Mouse (Mus musculus): ENCODE measurements around the gene Errfi1. TPM values are rescaled to one million over a fixed set of nuclear protein-coding genes. Genes with fewer than 3 reads are reported as not detected.
"Not testable (repeated sequence)": the region's sequence is repeated elsewhere in the genome, so short reads cannot be mapped to it uniquely, and the experiment has no call there.

Gene Errfi1
- polyA plus RNA-seq, 1 experiment from 2014 or later = 32.1 TPM

DNA sequence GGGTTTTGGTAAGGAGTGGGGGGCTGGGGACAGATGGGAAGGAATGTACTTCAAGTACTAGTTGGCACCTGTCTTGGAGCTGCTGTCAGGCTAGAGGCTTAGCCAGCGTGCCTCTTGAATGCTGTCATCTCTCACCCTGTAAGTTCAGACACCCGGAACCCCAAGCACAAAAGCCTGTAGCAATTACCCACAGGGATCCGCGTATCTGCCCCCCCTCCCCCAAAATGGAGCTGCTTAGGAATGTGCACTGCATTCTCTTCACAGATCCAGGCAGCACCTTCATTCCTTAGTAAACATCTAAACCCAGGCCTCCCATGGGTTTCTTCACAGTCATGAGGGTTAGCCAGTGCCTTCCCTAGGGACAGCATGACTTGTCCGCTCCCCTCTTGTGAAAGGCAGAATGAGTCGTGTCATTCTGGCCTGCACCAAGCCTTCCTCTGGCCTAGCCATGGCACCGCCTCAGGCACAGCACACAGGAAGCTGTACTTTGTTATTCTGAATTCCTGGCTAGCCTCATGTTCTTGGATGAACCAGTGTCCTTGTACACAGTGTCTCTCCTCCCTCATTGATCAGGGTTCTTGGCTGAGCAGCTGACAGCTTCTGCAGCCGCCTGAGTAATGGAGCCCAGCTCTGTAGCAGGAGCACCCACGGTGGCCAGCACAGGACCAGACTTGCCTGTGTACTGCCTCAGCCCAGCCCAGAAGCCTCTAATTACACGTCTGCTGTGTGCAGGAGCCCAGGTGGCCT lies 17.8 kb downstream of the Errfi1 start:
- Histone ChIP-seq H3K4me1 (replicated peaks) (peaks cover 40% of the 10 kb centered on the region), H3K4me3 (no peak overlapping the region), H3K27ac (peak overlapping the region; percentile 69), H3K9me3 (no peaks in the 10 kb centered on the region), H3K27me3 (ENCODE audit: insufficient read depth, poor library complexity, severe bottlenecking) (no peaks in the 10 kb centered on the region), H3K36me3 (peaks cover 34% of the 10 kb centered on the region)
- no peak for DNase-seq (ENCODE audit: low spot score)
- 39% methylated on average over 10 of the region's 10 CpGs for WGBS

DNA sequence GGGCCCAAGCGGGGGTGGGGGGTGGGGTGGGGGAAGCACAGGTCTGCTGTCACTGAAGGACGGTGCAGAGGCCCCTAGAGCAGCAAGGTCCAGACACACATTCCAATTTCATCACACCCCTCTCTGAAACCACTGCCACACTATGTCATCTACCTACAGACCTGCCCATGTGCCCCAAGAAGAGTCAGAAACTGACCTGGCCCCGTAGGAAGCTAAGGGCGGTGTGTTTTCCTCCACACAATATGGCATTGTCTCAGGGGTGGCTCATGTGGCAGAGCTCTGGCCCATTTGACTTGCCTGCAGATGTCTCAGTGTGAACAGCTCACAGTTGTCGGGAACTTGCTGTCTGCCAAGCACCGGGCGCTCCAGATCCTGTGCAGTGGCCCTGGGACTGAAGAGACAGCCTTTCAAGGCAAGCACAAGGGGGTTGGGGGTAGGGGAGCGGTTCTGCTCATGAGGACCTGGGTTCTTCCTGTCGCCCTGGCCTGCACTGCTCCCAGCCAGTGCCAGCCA lies 18.5 kb downstream of the Errfi1 start:
- WGBS = 41% methylated on average over 9 of the region's 9 CpGs
- H3K4me3 ChIP-seq = no peak overlapping the region
- H3K4me1 ChIP-seq (replicated peaks) = peaks cover 40% of the 10 kb centered on the region
- H3K36me3 ChIP-seq = peaks cover 27% of the 10 kb centered on the region
- peak overlapping the region; percentile 69 for H3K27ac ChIP-seq
- DNase-seq (ENCODE audit: low spot score) = peak; percentile 24
- H3K27me3 ChIP-seq (ENCODE audit: insufficient read depth, poor library complexity, severe bottlenecking) = no peaks in the 10 kb centered on the region
- no peaks in the 10 kb centered on the region for H3K9me3 ChIP-seq

DNA sequence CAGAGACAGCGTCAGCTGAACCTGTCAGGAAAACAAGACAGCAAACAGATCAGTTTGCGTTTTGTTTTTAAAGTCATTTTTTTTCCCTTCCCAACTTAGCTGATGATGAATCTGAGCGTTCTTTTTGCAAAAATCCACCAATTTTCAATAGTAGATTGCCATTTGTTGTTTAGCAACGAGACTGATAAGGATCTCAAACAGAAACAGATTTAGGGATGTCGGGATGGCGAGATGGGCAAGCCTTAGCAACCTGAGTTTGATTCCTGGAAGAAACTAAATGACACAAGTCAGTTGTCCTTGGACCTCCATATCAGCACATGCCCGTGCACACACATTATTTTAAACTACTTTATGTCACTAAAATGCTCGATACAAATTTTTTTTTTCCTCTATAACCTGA lies 19.0 kb downstream of the Errfi1 start:
- H3K36me3 ChIP-seq = peaks cover 22% of the 10 kb centered on the region
- WGBS = 84% methylated on average over 8 of the region's 8 CpGs
- peaks cover 40% of the 10 kb centered on the region for H3K4me1 ChIP-seq (replicated peaks)
- DNase-seq (ENCODE audit: low spot score) = no peak
- peak overlapping the region; percentile 69; the same call in 1 of the 2 replicates for H3K27ac ChIP-seq
- no peak overlapping the region for H3K4me3 ChIP-seq
- H3K9me3 ChIP-seq = no peaks in the 10 kb centered on the region
- H3K27me3 ChIP-seq (ENCODE audit: insufficient read depth, poor library complexity, severe bottlenecking) = no peaks in the 10 kb centered on the region

DNA sequence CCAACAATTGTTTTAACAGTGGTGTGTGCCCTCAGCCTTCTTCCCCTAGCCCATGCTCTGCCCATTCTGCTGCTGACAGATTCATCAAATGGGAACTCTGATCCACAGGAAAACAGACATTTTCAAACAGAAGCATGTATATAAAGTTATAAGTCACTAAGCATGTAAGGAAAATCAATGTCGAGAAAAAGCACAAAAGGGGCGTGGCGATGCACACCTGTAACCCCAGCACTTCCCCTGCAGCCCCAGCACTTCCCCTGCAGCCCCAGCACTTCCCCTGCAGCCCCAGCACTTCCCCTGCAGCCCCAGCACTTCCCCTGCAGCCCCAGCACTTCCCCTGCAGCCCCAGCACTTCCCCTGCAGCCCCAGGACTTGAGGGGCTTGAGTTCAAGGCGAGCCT lies 20.7 kb downstream of the Errfi1 start:
- Histone ChIP-seq H3K9me3 (peaks cover 14% of the 10 kb centered on the region), H3K4me1 (replicated peaks) (peaks cover 38% of the 10 kb centered on the region), H3K36me3 (peaks cover 13% of the 10 kb centered on the region; the same call in 1 of the 2 replicates)
- DNase-seq (ENCODE audit: low spot score); H3K4me3 ChIP-seq; H3K27me3 ChIP-seq (ENCODE audit: insufficient read depth, poor library complexity, severe bottlenecking); H3K27ac ChIP-seq: not testable (repeated sequence)
- WGBS = 84% methylated on average over 4 of the region's 4 CpGs

DNA sequence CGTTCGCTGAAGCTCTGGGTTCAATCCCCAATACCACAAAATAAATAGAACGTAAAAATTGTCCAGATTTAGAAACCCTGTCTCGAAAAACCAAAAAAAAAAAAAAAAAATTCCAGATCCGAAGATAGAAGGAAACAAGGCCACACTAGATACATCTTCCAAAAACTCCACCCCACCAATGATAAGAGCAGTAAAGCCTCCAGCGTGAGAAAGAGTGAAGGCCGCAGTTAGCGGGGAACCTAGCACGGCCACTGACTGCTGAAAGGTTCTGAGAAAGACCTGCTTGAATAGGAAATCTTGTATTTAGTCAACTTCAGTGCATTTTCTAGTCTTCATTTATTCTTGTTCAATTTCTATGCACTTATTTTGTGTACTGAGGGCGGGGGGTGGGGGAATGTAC lies 21.7 kb downstream of the Errfi1 start:
- H3K4me3 ChIP-seq = no peak overlapping the region
- H3K4me1 ChIP-seq (replicated peaks) = peaks cover 28% of the 10 kb centered on the region
- no peak overlapping the region for H3K27ac ChIP-seq
- H3K36me3 ChIP-seq = peaks cover 9% of the 10 kb centered on the region; the same call in 1 of the 2 replicates
- peaks cover 24% of the 10 kb centered on the region for H3K9me3 ChIP-seq
- H3K27me3 ChIP-seq (ENCODE audit: insufficient read depth, poor library complexity, severe bottlenecking) = no peaks in the 10 kb centered on the region
- DNase-seq (ENCODE audit: low spot score) = no peak
- 88% methylated on average over 10 of the region's 10 CpGs for WGBS

DNA sequence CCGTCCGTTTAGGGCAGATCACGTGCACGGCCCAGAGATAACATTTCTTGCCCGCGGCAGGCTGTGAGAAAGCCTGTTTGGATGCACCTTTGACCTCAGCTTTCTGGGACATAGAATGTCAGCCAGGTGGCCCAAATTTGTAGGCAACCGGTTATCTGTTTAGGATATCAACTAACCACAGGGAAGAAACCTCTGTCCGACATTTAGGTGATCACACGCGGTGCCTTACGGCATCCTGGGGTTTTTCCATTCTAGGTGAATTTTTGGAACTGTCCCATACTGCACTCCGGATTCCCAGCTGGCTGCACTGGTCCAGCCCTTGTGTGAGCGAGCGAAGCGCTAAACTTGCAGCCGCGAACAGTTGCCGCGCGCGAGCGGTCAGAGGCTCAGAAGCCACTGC lies 25.9 kb downstream of the Errfi1 start:
- DNase-seq (ENCODE audit: low spot score) = no peak
- H3K9me3 ChIP-seq = peaks cover 26% of the 10 kb centered on the region

DNA sequence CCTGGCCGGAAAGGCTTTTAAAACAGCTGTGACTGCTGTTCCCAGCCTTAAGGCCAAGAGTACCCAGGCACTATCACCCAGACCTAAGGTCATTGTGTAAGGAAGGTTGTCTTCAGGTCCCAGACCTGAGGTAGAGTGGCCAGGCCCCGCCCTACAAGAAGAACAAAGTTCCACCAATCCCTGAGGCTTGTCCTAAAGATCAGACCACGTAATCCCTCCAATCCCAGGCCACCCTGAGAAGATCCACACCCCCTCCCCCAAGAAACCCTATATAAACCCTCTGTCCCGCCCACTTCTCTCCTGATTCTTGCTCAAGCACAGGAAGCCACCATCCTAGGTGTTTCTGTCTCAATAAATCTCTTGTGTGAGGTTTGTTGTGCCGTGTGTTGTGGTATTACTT lies 26.6 kb downstream of the Errfi1 start:
- 85% methylated on average over 5 of the region's 5 CpGs for whole genome bisulfite sequencing

More for the DNA sequence above, 25.9 kb downstream of the Errfi1 start:
- Histone ChIP-seq H3K36me3 (peaks cover 9% of the 10 kb centered on the region; the same call in 1 of the 2 replicates), H3K27me3 (ENCODE audit: insufficient read depth, poor library complexity, severe bottlenecking) (no peaks in the 10 kb centered on the region), H3K27ac (no peak overlapping the region), H3K4me1 (replicated peaks) (peaks cover 8% of the 10 kb centered on the region; the same call in 1 of the 2 replicates), H3K4me3 (no peak overlapping the region)
- WGBS = 95% methylated on average over 22 of the region's 22 CpGs

DNA sequence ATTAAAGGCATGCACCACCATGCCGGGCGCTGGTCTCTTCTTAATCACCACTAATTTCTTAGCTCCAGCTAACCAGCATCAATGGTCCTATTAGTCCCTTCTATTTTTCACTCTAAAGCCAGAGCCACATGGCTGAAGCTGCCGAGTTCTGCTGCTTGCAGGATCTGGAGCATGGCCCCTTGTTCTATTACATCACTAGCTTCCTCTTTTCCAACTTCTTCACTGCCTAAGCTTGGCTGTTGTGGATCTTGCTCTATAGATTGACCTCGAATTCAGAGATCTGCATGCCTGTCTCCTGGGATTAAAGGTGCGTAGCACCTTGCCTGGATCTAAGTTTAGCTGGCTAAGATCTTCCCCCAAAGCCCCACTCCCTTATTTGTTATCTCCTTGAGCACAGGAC lies 28.9 kb downstream of the Errfi1 start:
- Histone ChIP-seq H3K4me1 (replicated peaks) (no peaks in the 10 kb centered on the region), H3K4me3 (no peak overlapping the region), H3K27ac (no peak overlapping the region), H3K27me3 (ENCODE audit: insufficient read depth, poor library complexity, severe bottlenecking) (no peaks in the 10 kb centered on the region), H3K9me3 (peaks cover 26% of the 10 kb centered on the region), H3K36me3 (peaks cover 9% of the 10 kb centered on the region; the same call in 1 of the 2 replicates)
- 92% methylated on average over 5 of the region's 5 CpGs for WGBS
- no peak for DNase-seq (ENCODE audit: low spot score)

More for the DNA sequence above, 26.6 kb downstream of the Errfi1 start:
- H3K27ac ChIP-seq = no peak overlapping the region
- H3K36me3 ChIP-seq = peaks cover 9% of the 10 kb centered on the region; the same call in 1 of the 2 replicates
- no peak overlapping the region for H3K4me3 ChIP-seq
- H3K4me1 ChIP-seq (replicated peaks) = peaks cover 8% of the 10 kb centered on the region; the same call in 1 of the 2 replicates
- H3K9me3 ChIP-seq = peaks cover 26% of the 10 kb centered on the region
- no peak for DNase-seq (ENCODE audit: low spot score)
- H3K27me3 ChIP-seq (ENCODE audit: insufficient read depth, poor library complexity, severe bottlenecking) = no peaks in the 10 kb centered on the region

DNA sequence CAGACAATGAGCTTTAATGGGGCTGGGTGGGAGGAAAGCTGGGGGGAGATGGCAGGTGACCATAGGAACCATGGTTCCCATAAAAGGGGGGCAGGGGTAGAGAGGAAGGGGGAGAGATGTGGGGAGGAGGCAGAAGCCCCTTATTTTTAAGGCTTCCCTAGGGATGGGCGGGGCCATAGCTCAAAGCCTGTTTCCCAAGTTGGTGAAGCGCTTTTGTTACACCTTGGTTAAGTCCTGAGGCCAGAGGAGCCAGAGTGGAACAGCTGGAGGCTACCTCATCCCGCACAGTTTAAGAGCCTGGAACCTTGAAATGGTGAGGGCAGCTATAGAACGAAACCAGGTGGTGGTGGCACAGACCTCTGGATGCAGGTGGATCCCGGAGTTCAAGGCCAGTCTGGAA lies 34.2 kb downstream of the Errfi1 start:
- Histone ChIP-seq H3K9me3 (no peaks in the 10 kb centered on the region), H3K27ac (no peak overlapping the region), H3K4me3 (no peak overlapping the region), H3K4me1 (replicated peaks) (peaks cover 21% of the 10 kb centered on the region), H3K27me3 (ENCODE audit: insufficient read depth, poor library complexity, severe bottlenecking) (no peaks in the 10 kb centered on the region), H3K36me3 (no peaks in the 10 kb centered on the region)
- no peak for DNase-seq (ENCODE audit: low spot score)
- 74% methylated on average over 5 of the region's 5 CpGs for WGBS

DNA sequence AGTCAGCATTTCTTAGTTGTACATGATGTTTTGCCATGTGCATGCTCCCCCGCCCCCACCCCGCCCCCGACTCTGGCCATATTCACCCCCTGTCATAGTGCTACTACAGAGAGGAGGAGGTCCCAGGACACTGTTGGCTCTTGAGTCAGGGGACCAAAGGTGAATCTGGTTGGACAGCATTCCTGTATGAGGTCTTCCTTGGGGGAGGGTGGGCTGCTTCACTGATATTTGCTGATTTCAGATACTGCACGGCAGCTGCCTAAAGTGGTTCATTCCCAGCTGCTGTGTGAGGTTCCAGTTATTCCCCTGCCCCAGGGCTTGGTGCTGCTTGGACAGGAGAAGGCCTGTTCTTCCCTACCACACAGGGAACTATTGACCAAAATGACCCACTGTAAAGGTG lies 34.8 kb downstream of the Errfi1 start:
- Histone ChIP-seq H3K4me3 (no peak overlapping the region), H3K9me3 (no peaks in the 10 kb centered on the region), H3K36me3 (no peaks in the 10 kb centered on the region), H3K27me3 (ENCODE audit: insufficient read depth, poor library complexity, severe bottlenecking) (no peaks in the 10 kb centered on the region), H3K4me1 (replicated peaks) (peaks cover 21% of the 10 kb centered on the region), H3K27ac (no peak overlapping the region)
- 73% methylated on average over 4 of the region's 4 CpGs for WGBS
- no peak for DNase-seq (ENCODE audit: low spot score)

DNA sequence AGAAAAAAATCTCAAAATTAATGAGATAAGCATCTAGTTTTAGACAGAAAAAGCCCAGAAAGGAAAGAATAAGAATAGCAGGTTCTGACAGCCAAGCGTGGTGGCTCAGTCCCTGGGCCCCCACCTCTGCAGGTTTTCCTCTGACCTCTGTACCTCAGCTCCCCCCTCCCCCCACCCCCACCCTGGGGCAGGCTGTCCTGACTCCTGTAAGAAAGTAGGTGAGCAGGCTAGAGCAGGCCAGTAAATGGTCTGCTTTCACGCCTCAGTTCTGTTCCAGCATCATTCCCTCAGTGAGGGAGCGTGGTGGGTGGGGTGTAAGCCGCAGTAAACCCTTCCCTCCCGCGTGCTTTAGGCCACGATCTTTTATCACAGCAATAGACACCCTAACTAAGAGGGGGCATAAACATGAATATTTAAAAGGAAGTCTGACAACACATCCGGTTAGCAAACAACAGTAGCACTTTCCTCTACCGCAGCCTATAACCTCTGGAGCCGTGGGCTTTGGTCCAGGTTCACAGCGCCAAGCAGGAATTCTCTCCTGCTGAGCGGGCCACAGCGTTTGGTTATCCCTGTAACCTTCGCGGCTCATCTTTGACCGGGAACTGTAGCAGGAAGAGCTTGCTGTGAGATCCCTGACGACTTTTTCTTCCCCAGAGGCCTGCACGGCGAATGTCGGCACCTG lies 35.7 kb downstream of the Errfi1 start:
- Histone ChIP-seq H3K36me3 (no peaks in the 10 kb centered on the region), H3K4me1 (replicated peaks) (peaks cover 21% of the 10 kb centered on the region), H3K27ac (no peak overlapping the region), H3K9me3 (no peaks in the 10 kb centered on the region), H3K4me3 (no peak overlapping the region), H3K27me3 (ENCODE audit: insufficient read depth, poor library complexity, severe bottlenecking) (no peaks in the 10 kb centered on the region)
- WGBS = 46% methylated on average over 20 of the region's 20 CpGs
- DNase-seq (ENCODE audit: low spot score) = no peak

DNA sequence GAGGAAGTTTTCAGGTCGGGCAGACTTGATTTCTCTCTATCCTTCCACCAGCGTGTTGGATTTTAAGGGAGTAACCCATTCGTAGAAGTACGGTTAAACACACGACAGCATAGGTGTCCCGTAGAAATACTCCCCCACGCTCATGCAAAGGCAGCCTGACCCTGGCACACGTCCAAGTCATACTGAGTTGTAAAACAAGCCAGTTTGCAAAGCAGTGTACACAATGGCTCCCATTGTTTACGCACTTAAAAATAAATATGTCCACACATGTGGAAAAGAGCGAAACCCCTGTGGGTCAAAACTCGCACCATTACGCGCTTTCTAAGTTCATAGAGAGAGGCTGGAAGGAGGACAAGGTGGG lies 36.2 kb downstream of the Errfi1 start:
- WGBS = 69% methylated on average over 13 of the region's 13 CpGs
- H3K27me3 ChIP-seq (ENCODE audit: insufficient read depth, poor library complexity, severe bottlenecking) = no peaks in the 10 kb centered on the region
- no peaks in the 10 kb centered on the region for H3K36me3 ChIP-seq
- no peaks in the 10 kb centered on the region for H3K9me3 ChIP-seq
- peaks cover 21% of the 10 kb centered on the region for H3K4me1 ChIP-seq (replicated peaks)
- H3K4me3 ChIP-seq = no peak overlapping the region
- no peak overlapping the region for H3K27ac ChIP-seq
- no peak for DNase-seq (ENCODE audit: low spot score)

DNA sequence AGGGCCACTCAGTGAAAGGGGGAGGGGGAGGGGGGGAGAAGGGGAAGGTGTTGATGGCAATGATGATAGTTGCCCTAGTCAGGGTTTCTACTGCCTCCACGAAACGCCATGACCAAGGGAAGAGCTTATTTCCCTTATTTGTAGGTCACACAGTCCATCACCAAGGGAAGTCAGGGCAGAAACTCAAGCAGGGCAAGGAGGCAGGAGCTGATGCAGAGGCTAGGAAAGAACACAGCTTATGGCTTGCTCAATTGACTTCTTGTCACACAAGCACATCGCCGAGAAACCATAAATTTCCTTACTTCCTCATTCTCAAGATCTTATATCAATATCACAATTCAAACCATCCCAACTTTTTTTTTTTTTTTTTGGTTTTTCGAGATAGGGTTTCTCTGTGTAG lies 37.6 kb downstream of the Errfi1 start:
- H3K27me3 ChIP-seq (ENCODE audit: insufficient read depth, poor library complexity, severe bottlenecking) = no peaks in the 10 kb centered on the region
- 79% methylated on average over 5 of the region's 5 CpGs for WGBS

More for the DNA sequence above, 37.6 kb downstream of the Errfi1 start:
- Histone ChIP-seq H3K27ac (no peak overlapping the region), H3K36me3 (peaks cover 8% of the 10 kb centered on the region), H3K4me1 (replicated peaks) (peaks cover 24% of the 10 kb centered on the region), H3K4me3 (no peak overlapping the region), H3K9me3 (no peaks in the 10 kb centered on the region)
- no peak for DNase-seq (ENCODE audit: low spot score)
